Mouse (Mus musculus): ENCODE results near the gene Sapcd2. TPM values are rescaled to one million over a fixed set of nuclear protein-coding genes. Genes with fewer than 3 reads are reported as not detected.

Sapcd2 gene
- total RNA-seq, 4 experiments from 2014 or later, result not detected

DNA sequence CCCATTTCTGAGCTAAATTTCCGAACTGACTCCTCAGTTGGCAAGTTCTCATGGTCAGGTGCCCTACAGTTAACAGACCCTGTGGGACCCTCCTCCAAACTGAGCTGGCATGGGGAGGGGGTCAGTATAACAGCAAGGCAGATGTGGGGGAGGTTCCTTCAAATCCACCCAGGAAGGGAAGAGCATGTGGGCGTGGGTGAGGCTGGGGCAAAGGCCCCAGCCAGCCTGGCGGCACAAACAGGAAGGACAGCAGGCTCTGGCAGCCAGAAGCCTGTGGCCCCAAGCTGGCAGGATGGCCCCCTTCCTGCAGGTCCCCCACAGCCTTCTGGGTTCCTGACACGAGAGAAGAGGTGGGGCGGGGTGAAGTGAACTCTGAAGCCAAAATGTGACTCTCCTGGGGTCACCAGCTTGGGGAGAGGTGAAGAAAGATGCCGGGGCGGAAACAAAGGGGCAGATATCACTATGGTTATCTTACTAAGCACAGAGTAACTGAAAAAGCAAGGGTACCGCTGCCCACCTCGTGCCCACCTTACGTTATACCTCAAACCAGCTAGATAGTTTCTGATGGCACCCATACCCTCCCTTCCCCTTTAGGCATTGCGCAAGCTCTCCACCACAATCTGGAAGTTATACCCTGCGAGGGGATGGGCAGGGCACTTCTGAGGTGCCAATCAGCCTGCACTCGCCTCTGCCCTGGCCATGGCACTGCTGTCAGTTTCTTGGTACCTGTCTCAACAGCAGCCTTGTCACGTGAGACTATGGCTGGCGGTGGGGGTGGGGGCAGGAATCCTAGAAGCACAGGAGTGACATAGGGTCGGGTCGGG lies 50.7 kb downstream of the Sapcd2 start, which contains the start of gene Fut7:
Gene Fut7 (plus strand): TSS at position 681 of the 824 bp plus-strand sequence.
- no peak for DNase-seq (ENCODE audit: low spot score)

DNA sequence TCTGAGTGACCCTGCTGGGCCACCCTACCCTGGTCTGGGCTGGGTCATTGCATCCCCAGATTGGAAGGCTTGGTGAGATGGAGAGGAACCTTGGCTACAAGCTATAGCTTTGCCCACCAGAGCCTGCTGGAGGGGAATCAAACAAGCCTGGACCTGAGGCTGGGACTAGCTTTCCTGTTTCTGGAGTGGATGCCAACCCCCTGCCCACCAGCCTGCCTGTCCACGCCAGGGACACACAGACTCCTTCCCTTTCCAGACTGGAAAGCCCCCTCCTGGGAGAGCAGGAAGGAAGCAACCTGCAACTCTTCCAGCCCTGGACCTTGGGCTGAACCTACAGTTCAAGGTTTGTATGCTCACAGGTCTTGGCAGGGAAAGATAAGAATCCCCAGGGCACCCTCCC lies 51.5 kb downstream of the Sapcd2 start:
- DNase-seq (ENCODE audit: low spot score), result no peak

DNA sequence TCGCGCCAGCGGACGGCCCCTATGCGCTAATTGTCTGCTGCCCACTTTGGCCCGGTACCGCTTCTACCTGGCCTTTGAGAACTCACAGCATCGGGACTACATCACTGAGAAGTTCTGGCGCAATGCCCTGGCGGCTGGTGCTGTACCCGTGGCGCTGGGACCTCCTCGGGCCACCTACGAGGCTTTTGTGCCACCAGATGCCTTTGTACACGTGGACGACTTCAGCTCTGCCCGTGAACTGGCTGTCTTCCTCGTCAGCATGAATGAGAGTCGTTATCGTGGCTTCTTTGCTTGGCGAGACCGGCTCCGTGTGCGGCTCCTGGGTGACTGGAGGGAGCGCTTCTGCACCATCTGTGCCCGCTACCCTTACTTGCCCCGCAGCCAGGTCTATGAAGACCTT lies 53.4 kb downstream of the Sapcd2 start:
- DNase-seq (ENCODE audit: low spot score), result no peak

DNA sequence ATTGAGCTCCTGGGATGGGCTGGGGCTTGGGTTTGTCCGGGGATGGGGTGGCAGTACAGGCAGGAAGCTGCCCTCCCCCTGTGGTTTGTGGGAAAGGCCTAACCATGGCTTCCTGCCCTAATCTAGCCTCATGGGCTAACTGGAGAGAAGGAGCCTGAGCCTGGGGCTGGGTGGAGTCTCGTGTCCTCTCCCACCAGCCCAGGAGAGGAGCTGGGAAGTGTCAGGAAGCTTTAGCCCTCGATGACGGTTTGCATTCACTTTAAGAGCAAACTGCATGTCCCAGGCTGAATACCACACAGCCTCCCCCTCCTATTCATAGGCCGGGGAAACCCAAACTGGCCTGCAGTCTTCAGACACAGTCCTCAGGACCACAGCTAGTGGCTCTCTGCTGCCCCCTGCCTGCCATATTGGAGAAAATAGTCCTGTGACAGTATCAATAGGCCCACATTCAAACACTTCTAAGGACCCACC lies 54.6 kb downstream of the Sapcd2 start:
- peak; percentile 71 for DNase-seq (ENCODE audit: low spot score)

DNA sequence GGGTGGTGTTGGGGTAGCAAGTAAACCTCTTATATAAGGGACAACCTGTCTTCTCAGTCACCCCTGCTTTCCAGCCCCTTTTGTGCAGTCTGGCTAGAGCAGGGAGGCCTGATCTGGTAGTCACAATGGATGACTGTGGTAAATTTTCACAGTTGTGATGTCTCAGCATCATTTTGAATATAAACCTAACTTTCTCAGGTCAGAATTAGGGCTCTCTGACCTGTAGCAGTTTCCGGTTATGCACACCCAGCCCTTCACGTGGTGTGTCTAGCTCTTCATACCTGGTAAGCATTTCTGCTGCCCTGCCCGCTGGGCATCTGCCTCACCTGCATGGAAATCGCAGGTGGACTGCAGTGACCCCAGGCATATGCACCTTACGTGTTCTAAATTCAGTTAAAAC lies 55.1 kb downstream of the Sapcd2 start:
- DNase-seq (ENCODE audit: low spot score), result no peak

Other genes with a start within 250 kb of the Sapcd2 start
- gene Nrarp, start 191.6 kb upstream of the Sapcd2 start, total RNA-seq (2022), result 1 to 10 TPM; 5.0 to 9.4 (median 9.2) TPM
- gene Tor4a, start 175.4 kb upstream of the Sapcd2 start, total RNA-seq (2022), result 1 to 10 TPM; 3.9 to 5.0 (median 4.7) TPM
- gene Nelfb, start 160.8 kb upstream of the Sapcd2 start, total RNA-seq (2022), result 10 to 100 TPM; 38.5 to 49.3 (median 39.5) TPM
- not detected for gene Stpg3, start 157.7 kb upstream of the Sapcd2 start, total RNA-seq (2022)
- not detected for gene Fam166a, start 153.6 kb upstream of the Sapcd2 start, total RNA-seq (2022)
- 100 to 1,000 TPM; 308 to 380 (median 323) TPM for gene Tubb4b, start 147.6 kb upstream of the Sapcd2 start, total RNA-seq (2022)
- gene Slc34a3, start 138.0 kb upstream of the Sapcd2 start, total RNA-seq (2022), result not detected
- gene Rnf224, start 135.5 kb upstream of the Sapcd2 start, total RNA-seq (2022), result not detected
- 1 to 10 TPM in 2 of 4 experiments, under 1 TPM in 2; 0.53 to 1.7 (median 1.2) TPM for gene Rnf208, start 130.1 kb upstream of the Sapcd2 start, total RNA-seq (2022)
- gene Cysrt1, start 129.9 kb upstream of the Sapcd2 start, total RNA-seq (2022), result not detected
- 1 to 10 TPM; 1.8 to 2.4 (median 2.1) TPM for gene AL732309.1, start 125.5 kb upstream of the Sapcd2 start, total RNA-seq (2022)
- 10 to 100 TPM; 11.4 to 16.1 (median 13.6) TPM for gene Tmem203, start 116.9 kb upstream of the Sapcd2 start, total RNA-seq (2022)
- gene Tprn, start 109.7 kb upstream of the Sapcd2 start, total RNA-seq (2022), result 1 to 10 TPM; 4.0 to 8.6 (median 6.7) TPM
- gene Ssna1, start 99.9 kb upstream of the Sapcd2 start, total RNA-seq (2022), result 10 to 100 TPM; 39.5 to 47.1 (median 40.1) TPM
- 10 to 100 TPM; 36.8 to 39.8 (median 37.6) TPM for gene Anapc2, start 99.8 kb upstream of the Sapcd2 start, total RNA-seq (2022)
- not detected for gene Tmem210, start 84.2 kb upstream of the Sapcd2 start, total RNA-seq (2022)
- gene Lrrc26, start 82.4 kb upstream of the Sapcd2 start, total RNA-seq (2022), result not detected
- gene Grin1, start 53.1 kb upstream of the Sapcd2 start, total RNA-seq (2022), result under 1 TPM in 2 of 4 experiments, not detected in 2; 0.09 to 0.11 TPM
- 10 to 100 TPM; 19.9 to 28.2 (median 22.5) TPM for gene Man1b1, start 40.0 kb upstream of the Sapcd2 start, total RNA-seq (2022)
- 1 to 10 TPM; 3.8 to 5.2 (median 5.1) TPM for gene Dpp7, start 16.0 kb upstream of the Sapcd2 start, total RNA-seq (2022)
- 10 to 100 TPM in 1 of 4 experiments, 1 to 10 TPM in 3; 8.9 to 10.7 (median 9.5) TPM for gene Uap1l1, start 6.6 kb upstream of the Sapcd2 start, total RNA-seq (2022)
- gene Entpd2, start 23.6 kb downstream of the Sapcd2 start, total RNA-seq (2022), result 10 to 100 TPM; 11.6 to 14.4 (median 12.6) TPM
- 10 to 100 TPM; 25.3 to 35.8 (median 33.6) TPM for gene Npdc1, start 27.0 kb downstream of the Sapcd2 start, total RNA-seq (2022)
- under 1 TPM in 2 of 4 experiments, not detected in 2; 0.16 to 0.60 TPM for gene Fut7, start 50.9 kb downstream of the Sapcd2 start, total RNA-seq (2022)
- gene Abca2, start 56.4 kb downstream of the Sapcd2 start, total RNA-seq (2022), result 10 to 100 TPM; 42.5 to 47.2 (median 45.2) TPM
- 1 to 10 TPM; 1.3 to 3.6 (median 2.3) TPM for gene Clic3, start 84.5 kb downstream of the Sapcd2 start, total RNA-seq (2022)
- 10 to 100 TPM; 21.4 to 30.7 (median 23.3) TPM for gene Paxx, start 88.8 kb downstream of the Sapcd2 start, total RNA-seq (2022)
- gene Ptgds, start 97.7 kb downstream of the Sapcd2 start, total RNA-seq (2022), result 1,000 to 10,000 TPM in 1 of 4 experiments, 100 to 1,000 TPM in 3; 350 to 1,004 (median 621) TPM
- not detected for gene Lcn12, start 121.6 kb downstream of the Sapcd2 start, total RNA-seq (2022)
- gene Fbxw5, start 128.4 kb downstream of the Sapcd2 start, total RNA-seq (2022), result 100 to 1,000 TPM in 1 of 4 experiments, 10 to 100 TPM in 3; 79.4 to 105 (median 88.7) TPM
- gene C8g, start 129.4 kb downstream of the Sapcd2 start, total RNA-seq (2022), result 1 to 10 TPM; 1.7 to 2.6 (median 2.0) TPM
- 10 to 100 TPM; 11.8 to 16.3 (median 13.8) TPM for gene Traf2, start 174.6 kb downstream of the Sapcd2 start, total RNA-seq (2022)
- gene Edf1, start 185.5 kb downstream of the Sapcd2 start, total RNA-seq (2022), result 100 to 1,000 TPM; 156 to 257 (median 210) TPM
- 1 to 10 TPM; 1.1 to 2.2 (median 1.5) TPM for gene Mamdc4, start 202.5 kb downstream of the Sapcd2 start, total RNA-seq (2022)
- gene Phpt1, start 202.9 kb downstream of the Sapcd2 start, total RNA-seq (2022), result 10 to 100 TPM; 58.2 to 72.2 (median 65.4) TPM
- gene Ajm1, start 209.4 kb downstream of the Sapcd2 start, total RNA-seq (2022), result under 1 TPM; 0.09 to 0.38 (median 0.25) TPM
- gene Rabl6, start 236.2 kb downstream of the Sapcd2 start, total RNA-seq (2022), result 10 to 100 TPM; 67.3 to 75.3 (median 71.3) TPM
- not detected for gene Ccdc183, start 245.4 kb downstream of the Sapcd2 start, total RNA-seq (2022)
- gene Tmem141, start 249.7 kb downstream of the Sapcd2 start, total RNA-seq (2022), result 10 to 100 TPM; 32.0 to 42.2 (median 38.6) TPM

Data from heart, adult 8-10 months (tissue).